Comparison of ENCODE assay signal across 19 mouse cellular contexts in the genomic region with DNA sequence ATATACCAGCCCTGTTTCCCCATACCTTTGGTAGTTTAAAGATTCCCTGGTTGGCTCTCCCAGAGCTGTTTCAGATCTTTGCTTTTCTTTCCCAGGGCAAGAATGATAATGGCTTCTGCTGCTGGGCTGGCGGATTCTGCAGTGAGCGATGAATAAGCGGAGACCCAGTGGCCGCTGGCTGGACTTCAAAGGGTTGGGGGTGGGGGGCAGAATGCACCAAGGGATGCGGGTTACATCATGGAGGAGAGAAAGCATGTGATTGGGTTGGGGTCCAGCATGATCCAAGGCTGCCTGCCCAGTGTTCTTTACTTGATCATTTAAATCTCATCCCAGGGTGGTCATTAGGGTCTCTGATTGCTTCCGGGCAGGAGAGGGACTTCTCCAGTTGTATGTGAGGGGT. TPM values are rescaled to one million over a fixed set of nuclear protein-coding genes. Genes with fewer than 3 reads are reported as not detected.
"Had no signal": no experiment of that assay in that cellular context is flagged by ENCODE, and none has a peak within 500 bp of the region (broad histone marks: within the 10 kb centered on the region; RNA-seq: fewer than 3 reads in every experiment).

No protein-coding gene starts in this region.

- H3K4me3 ChIP-seq: liver, embryonic 13.5 days; neural tube, embryonic 12.5 days; neural tube, embryonic 15.5 days had no signal

- DNase-seq: kidney, adult 18-20 months; kidney, adult 9 months; kidney, postnatal 14 days; kidney, postnatal 4 days; liver, embryonic 13.5 days; lung, adult 2 months; lung, postnatal 14 days; lung, postnatal 4 days; thymus, adult 2 months; thymus, postnatal 14 days; thymus, postnatal 4 days had no signal

- H3K36me3 ChIP-seq: liver, embryonic 13.5 days; neural tube, embryonic 12.5 days; neural tube, embryonic 15.5 days had no signal

- H3K9me3 ChIP-seq: liver, embryonic 13.5 days; neural tube, embryonic 12.5 days; neural tube, embryonic 15.5 days had no signal

- H3K27me3 ChIP-seq: liver, embryonic 13.5 days; neural tube, embryonic 12.5 days had no signal

- H3K4me1 ChIP-seq: liver, embryonic 13.5 days; neural tube, embryonic 12.5 days; neural tube, embryonic 15.5 days had no signal

- H3K4me2 ChIP-seq: liver, embryonic 13.5 days; neural tube, embryonic 12.5 days; neural tube, embryonic 15.5 days had no signal

- H3K9ac ChIP-seq: liver, embryonic 13.5 days; neural tube, embryonic 12.5 days; neural tube, embryonic 15.5 days had no signal

- H3K27ac ChIP-seq: liver, embryonic 13.5 days; neural tube, embryonic 12.5 days; neural tube, embryonic 15.5 days; stomach, postnatal 0 days had no signal

RNA-seq across cellular contexts. Expression of gene Irx5, which starts 56.2 kb away (rescaled TPM):
- total RNA-seq: left cerebral cortex, postnatal 25 days; liver, adult 2 months; megakaryocyte progenitor cell, adult 5-6 weeks; megakaryocyte-erythroid progenitor cell, adult 5-6 weeks had no signal
- polyA plus RNA-seq: liver, adult 2 months; liver, embryonic 16.5 days had no signal
